Mouse (Mus musculus) cerebellum, adult 2 months (tissue): ENCODE results near the gene Bcas3. TPM values are rescaled to one million over a fixed set of nuclear protein-coding genes. Genes with fewer than 3 reads are reported as not detected.

Experiments used
- DNase-seq, 2 experiments: peaks; one replicate each; pipeline ENCODE4 v3.0.0; 2021
- H3K27ac ChIP-seq: fragments of 200-500 bp; 2 replicates; pipeline ENCODE4 v1.5.1; 2012; ENCODE audit warnings: low read length, control low read depth, inconsistent platforms; ENCODE audit not compliant: insufficient read depth
- H3K27me3 ChIP-seq: fragments of 200-500 bp; 2 replicates; pipeline ENCODE4 v1.6.1; 2012; ENCODE audit warnings: inconsistent platforms, mild to moderate bottlenecking, low read length, moderate library complexity; ENCODE audit not compliant: control insufficient read depth, insufficient read depth
- H3K4me1 ChIP-seq: fragments of 200-500 bp; 2 replicates; pipeline ENCODE4 v1.6.1; 2011; ENCODE audit warnings: low read length; ENCODE audit not compliant: control insufficient read depth, insufficient read depth
- H3K4me3 ChIP-seq: fragments of 200-500 bp; replicated peaks from 2 replicates; pipeline ENCODE3; 2011; ENCODE audit warnings: mild to moderate bottlenecking, low read depth, low read length, control low read depth; ENCODE audit not compliant: insufficient read depth
- CTCF ChIP-seq: fragments of 200-500 bp; IDR thresholded peaks from 2 replicates; pipeline ENCODE4 v1.5.1; 2011; ENCODE audit warnings: low read depth, mild to moderate bottlenecking, control low read depth, low read length, moderate library complexity, borderline replicate concordance; ENCODE audit not compliant: insufficient read depth
- POLR2A ChIP-seq: fragments of 200-500 bp; IDR thresholded peaks from 2 replicates; pipeline ENCODE4 v1.6.1; 2011; ENCODE audit warnings: low read length, control low read depth, borderline replicate concordance; ENCODE audit not compliant: insufficient read depth
- WGBS: fragments of 180-500 bp; shearing (Covaris S2); methylation state at CpG from one replicate; pipeline ENCODE4 v1.1.7; 2018; 5-methylcytosine and 5-hydroxymethylcytosine counted together
- polyA plus RNA-seq: library from polyadenylated mRNA; depleted of rRNA; stranded (reverse); fragments of >200 nt; gene quantifications from 2 replicates; pipeline ENCODE4 v1.2.3, GENCODE M21; 2012

The Bcas3 gene
- polyA plus RNA-seq, 1 experiment: 44.4 TPM

DNA sequence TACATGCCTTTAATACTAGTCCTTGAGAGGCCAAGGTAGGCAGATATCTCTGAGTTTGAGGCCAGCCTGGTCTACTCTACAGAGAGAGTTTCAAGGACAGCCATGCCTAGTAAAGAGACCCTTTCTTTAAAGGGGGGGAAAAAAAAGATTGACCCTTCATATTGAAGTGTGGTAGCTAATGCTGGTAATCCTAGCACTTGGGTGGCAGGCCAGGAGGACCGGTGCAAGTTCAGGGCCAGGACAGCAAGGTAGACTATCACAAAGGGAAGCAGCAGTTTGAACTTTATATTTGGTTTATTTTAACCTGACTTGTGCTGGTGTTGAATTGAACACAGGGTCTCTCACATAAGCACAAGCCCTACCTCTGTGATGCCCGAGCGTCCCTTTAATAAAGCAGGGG, 39.6 kb upstream of the Bcas3 start:
- Histone ChIP-seq H3K4me1 (no peaks in the 10 kb centered on the region; the same call in 1 of the 2 replicates), H3K27ac (no peak overlapping the region), H3K4me3 (peak overlapping the region; percentile 98), H3K27me3 (no peaks in the 10 kb centered on the region)
- WGBS: 14% methylated on average over 3 of the region's 3 CpGs
- no peak for DNase-seq
- TF ChIP-seq CTCF (no peak), POLR2A (no peak)

DNA sequence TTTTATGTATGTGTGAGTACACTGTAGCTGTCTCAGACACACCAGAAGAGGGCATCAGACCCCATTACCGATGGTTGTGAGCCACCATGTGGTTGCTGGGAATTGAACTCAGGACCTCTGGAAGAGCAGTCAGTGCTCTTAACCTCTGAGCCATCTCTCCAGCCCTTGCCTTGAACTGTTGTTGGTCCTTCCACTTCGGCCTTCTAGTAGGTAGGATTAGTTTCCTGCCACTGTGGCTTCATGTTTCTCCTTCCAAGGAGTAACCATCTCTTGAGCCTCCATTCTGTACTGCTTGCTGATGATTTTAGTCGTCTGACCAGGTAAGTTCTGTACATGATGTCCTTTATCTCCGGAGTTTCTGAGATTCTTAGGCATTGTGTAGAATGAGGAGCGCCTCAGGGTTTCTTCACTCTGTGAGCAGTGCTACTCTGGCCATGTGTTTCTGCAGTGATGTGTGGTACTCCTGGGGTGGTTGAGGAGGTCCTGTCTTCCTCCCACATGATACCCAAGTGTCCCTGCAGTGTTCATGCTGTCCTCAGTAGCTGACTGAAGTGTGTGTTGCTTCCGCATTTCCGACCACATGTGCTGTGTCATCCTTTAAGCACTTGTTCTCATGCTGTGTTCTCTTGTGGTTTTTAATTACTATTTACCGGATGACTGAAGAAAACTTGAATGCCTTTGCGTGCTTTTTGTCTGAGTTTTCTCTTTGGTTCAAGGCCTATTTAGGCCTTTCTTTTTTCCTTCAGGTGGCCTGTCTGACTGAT, 29.2 kb upstream of the Bcas3 start:
- DNase-seq: peak; percentile 44 to 45
- Histone ChIP-seq H3K27me3 (no peaks in the 10 kb centered on the region), H3K4me1 (peaks cover 16% of the 10 kb centered on the region; the same call in 1 of the 2 replicates), H3K4me3 (no peak overlapping the region), H3K27ac (peak overlapping the region; percentile 41; the same call in 1 of the 2 replicates)
- no peak for TF ChIP-seq CTCF
- TF ChIP-seq POLR2A: no peak
- 29% methylated on average over 9 of the region's 9 CpGs for WGBS

DNA sequence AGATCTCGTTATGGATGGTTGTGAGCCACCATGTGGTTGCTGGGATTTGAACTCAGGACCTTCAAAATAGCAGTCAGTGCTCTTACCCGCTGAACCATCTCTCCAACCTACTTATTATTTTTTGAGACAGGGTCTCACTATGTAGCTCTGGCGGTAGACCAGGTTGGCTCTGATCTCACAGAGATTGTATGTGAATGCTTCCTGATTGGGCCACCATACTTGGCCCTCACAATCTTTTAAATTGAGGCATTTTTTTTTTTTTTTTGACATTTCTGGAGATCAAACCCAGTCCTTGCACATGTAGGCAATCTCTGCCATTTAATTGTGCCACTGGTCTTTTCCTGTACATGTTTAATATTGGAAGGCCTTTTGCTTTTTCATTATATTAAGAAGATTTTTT, 24.2 kb upstream of the Bcas3 start:
- Histone ChIP-seq H3K4me3 (no peak overlapping the region), H3K4me1 (peaks cover 27% of the 10 kb centered on the region), H3K27me3 (no peaks in the 10 kb centered on the region), H3K27ac (peak overlapping the region; percentile 77; the same call in 1 of the 2 replicates)
- TF ChIP-seq CTCF (no peak), POLR2A (no peak)
- WGBS: 29% methylated on average over 3 of the region's 3 CpGs
- DNase-seq: peak; percentile 51 to 64

DNA sequence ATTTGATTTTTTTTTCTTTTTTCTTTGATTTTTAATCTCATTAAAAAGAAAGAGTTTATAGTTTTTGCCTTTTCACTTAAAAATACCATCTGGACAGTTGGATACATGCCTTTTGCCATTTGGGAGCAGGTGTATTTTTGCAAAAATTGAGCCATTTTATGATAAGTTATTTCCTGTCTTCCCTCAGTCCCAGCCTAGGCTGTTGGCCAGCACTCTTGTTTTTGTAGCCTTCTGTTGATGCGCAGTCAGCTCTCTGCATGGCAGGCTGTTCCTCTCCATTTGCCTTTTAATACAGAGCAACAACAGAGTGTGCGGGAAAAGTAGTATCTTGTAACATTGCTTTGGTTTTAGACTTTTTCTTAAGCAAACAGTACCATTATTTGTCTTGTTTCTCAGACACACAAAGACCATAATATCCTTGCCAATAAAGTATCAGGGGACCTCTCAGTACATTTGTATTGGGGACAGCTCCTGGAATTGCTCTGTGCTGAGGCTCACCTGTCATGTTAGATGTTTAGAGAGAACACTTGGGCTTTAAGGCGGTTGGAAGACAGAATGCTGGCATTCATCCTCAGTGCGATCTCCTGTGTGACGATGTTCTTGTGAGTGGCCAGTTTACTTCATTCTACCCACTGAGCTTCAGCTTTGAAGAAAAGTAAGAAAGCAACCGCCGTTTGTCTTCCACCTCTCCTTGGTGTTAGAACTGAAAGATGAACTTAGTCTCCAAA, 23.6 kb upstream of the Bcas3 start:
- H3K27me3 ChIP-seq: no peaks in the 10 kb centered on the region
- H3K4me1 ChIP-seq: peaks cover 22% of the 10 kb centered on the region
- peak; percentile 86 to 96 for DNase-seq
- WGBS: 11% methylated on average over 7 of the region's 7 CpGs
- no peak overlapping the region for H3K4me3 ChIP-seq
- TF ChIP-seq POLR2A: peak; percentile 55; the same call in 1 of the 2 replicates
- no peak for TF ChIP-seq CTCF
- H3K27ac ChIP-seq: peak overlapping the region; percentile 86

DNA sequence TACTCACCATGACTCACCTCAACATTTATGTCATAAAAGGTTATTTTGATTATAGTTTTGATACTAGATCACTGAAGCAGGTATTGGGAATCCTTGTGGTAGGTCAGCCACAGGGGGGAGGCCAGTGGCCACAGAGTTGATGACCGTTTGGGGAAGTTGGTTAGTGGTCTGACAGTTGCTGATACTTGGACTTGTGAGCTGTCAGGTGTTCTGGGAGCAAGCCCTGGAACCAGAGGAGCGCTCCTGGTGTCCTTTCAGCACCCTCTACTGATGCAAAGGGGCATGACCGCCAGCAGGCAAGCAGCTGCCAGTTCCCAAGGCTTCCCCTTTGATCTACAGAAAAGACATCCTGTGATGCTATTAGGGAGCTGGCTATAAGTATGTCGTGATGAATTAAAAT, 18.2 kb upstream of the Bcas3 start:
- WGBS: 29% methylated on average over 4 of the region's 4 CpGs
- H3K27me3 ChIP-seq: no peaks in the 10 kb centered on the region
- TF ChIP-seq POLR2A (no peak), CTCF (peak; percentile 62)
- no peak overlapping the region for H3K4me3 ChIP-seq
- no peak overlapping the region for H3K27ac ChIP-seq
- peak; percentile 57 to 62 for DNase-seq
- H3K4me1 ChIP-seq: peaks cover 14% of the 10 kb centered on the region

DNA sequence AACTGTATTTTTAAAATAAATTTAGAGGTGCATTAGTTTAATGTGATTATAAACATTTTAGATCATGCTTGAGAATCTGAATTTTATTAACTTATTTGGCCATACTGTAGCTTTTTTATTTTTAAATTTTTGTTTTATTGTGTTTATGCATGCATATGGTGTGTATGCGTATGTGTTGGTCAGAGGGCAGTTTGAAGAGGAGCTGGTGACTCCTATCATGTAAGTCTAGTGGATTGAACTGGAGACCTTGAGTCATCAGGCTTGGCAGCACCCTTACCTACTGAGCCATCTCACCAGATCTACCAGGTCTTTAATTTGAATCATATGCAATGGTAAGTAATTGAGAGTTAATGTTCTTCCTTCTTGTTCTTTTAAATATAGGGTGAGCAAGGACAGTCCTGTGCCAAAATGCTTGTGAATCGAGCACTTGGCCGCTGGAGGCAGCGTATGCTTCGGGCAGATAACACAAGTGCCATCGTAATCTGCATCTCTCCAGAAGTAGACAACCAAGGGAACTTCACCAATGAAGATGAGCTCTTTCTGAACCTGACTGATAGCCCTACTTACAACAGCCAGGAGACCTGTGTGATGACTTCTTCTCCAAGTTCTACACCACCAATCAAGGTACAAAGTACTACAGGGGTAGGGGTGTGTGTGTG, 13.7 kb upstream of the Bcas3 start:
- WGBS: 90% methylated on average over 6 of the region's 6 CpGs
- no peak for TF ChIP-seq CTCF
- no peak for TF ChIP-seq POLR2A
- Histone ChIP-seq H3K27ac (no peak overlapping the region), H3K4me3 (no peak overlapping the region), H3K27me3 (no peaks in the 10 kb centered on the region), H3K4me1 (no peaks in the 10 kb centered on the region)
- DNase-seq: no peak

DNA sequence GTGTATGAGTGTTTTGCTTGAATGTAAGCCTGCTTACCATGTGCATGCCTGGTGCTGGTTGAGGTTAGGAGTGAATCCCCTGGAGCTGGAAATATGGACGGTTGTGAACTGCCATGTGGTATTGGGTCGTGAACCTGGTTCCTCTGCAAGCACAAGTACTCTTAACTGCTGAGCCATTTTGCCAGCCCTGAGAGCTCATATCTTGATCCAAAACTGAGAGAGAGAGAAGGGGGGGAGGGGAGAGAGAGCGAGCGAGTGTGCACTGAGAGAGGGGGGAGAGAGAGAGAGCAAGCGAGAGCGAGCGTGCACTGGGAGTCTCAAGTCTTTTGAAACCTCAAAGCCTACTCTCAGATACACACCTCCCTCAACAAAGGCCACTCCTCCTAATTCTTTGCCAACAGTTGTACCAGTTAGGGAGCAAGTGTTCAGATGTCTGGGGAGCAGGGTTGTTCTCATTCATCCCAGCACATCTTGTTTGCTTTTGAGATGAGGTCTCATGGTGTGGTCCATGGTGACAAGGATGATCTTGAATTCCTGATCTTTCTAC, 12.8 kb upstream of the Bcas3 start:
- Histone ChIP-seq H3K4me3 (no peak overlapping the region), H3K4me1 (no peaks in the 10 kb centered on the region), H3K27ac (no peak overlapping the region), H3K27me3 (no peaks in the 10 kb centered on the region)
- DNase-seq: no peak
- TF ChIP-seq CTCF (no peak), POLR2A (no peak)
- 81% methylated on average over 7 of the region's 7 CpGs for WGBS
